Mouse (Mus musculus): ENCODE data around the gene Gatad2b. TPM values are rescaled to one million over a fixed set of nuclear protein-coding genes. Genes with fewer than 3 reads are reported as not detected.
A peak's percentile ranks its signal among the peaks of the same experiment; 100 is the strongest.

The Gatad2b gene
- polyA plus RNA-seq, 1 experiment from 2014 or later: 14.3 TPM

DNA sequence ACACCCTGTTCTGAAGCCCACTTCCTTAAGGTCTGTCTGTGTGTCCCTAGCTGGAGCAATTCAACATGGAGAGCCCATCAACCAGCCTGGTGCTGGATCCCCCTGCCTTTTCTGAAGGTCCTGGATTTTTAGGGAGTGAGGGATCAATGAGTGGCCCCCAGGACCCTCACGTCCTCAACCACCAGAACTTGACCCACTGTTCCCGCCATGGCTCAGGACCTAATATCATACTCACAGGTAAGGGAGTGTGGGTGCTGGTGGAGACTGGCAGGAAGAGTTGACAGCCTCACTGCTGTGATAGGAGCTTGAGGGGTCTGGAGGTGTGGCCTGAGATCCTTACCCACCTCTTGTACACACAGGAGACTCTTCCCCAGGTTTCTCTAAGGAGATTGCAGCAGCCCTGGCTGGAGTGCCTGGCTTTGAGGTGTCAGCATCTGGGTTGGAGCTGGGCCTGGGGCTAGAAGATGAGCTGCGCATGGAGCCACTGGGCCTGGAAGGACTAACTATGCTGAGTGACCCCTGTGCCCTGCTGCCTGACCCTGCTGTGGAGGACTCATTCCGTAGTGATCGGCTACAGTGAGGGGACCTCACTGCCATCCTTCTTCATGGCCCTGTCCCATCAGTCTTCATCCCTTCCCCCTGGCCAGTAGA is 29.7 kb upstream of the Gatad2b start:
- no peak overlapping the region for H3K4me3 ChIP-seq (ENCODE audit: low read depth, low read length)
- peaks cover 34% of the 10 kb centered on the region for H3K36me3 ChIP-seq (ENCODE audit: control insufficient read depth, insufficient read depth, low read length)
- peaks cover 9% of the 10 kb centered on the region; the same call in 1 of the 2 replicates for H3K4me1 ChIP-seq (ENCODE audit: control insufficient read depth, insufficient read depth, low read length)
- no peaks in the 10 kb centered on the region for H3K27me3 ChIP-seq (ENCODE audit: control insufficient read depth, insufficient read depth, low read length)
- H3K9me3 ChIP-seq (replicated peaks; ENCODE audit: control insufficient read depth, low read length): no peaks in the 10 kb centered on the region
- no peak for ATAC-seq (replicated peaks; ENCODE audit: insufficient number of reproducible peaks, low FRiP score, low TSS enrichment)
- no peak overlapping the region for H3K27ac ChIP-seq (ENCODE audit: low read depth, low read length)
- no peak overlapping the region for H3K4me2 ChIP-seq
- 80% methylated on average over 5 of the region's 5 CpGs for WGBS (ENCODE audit: insufficient replicate concordance)
- H3K9ac ChIP-seq (ENCODE audit: low read depth, low read length): no peak overlapping the region

DNA sequence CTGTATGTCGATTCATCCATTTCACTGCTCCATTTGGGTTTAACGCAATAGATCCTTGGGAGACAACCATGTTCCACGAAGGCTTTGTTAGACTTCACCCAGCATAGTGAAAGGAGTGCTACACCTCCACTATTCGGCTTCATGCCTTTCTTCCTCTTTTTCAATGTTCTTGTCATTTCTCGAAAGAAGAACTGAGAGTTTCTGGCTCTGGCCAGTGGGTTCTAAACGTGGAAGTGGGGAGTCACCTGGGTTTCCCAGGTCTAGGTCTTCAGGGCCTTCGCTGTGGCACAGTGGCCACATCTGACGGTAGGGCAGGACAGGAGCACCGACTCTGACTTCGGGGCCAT is 28.3 kb upstream of the Gatad2b start:
- Histone ChIP-seq H3K9me3 (replicated peaks; ENCODE audit: control insufficient read depth, low read length) (no peaks in the 10 kb centered on the region), H3K27me3 (ENCODE audit: control insufficient read depth, insufficient read depth, low read length) (no peaks in the 10 kb centered on the region), H3K4me2 (peak overlapping the region; percentile 80), H3K4me3 (ENCODE audit: low read depth, low read length) (peak overlapping the region; percentile 80), H3K27ac (ENCODE audit: low read depth, low read length) (peak overlapping the region; percentile 98), H3K4me1 (ENCODE audit: control insufficient read depth, insufficient read depth, low read length) (peaks cover 9% of the 10 kb centered on the region; the same call in 1 of the 2 replicates), H3K36me3 (ENCODE audit: control insufficient read depth, insufficient read depth, low read length) (peaks cover 28% of the 10 kb centered on the region), H3K9ac (ENCODE audit: low read depth, low read length) (peak overlapping the region; percentile 92)
- ATAC-seq (replicated peaks; ENCODE audit: insufficient number of reproducible peaks, low FRiP score, low TSS enrichment): no peak
- 32% methylated on average over 10 of the region's 10 CpGs for WGBS (ENCODE audit: insufficient replicate concordance)

DNA sequence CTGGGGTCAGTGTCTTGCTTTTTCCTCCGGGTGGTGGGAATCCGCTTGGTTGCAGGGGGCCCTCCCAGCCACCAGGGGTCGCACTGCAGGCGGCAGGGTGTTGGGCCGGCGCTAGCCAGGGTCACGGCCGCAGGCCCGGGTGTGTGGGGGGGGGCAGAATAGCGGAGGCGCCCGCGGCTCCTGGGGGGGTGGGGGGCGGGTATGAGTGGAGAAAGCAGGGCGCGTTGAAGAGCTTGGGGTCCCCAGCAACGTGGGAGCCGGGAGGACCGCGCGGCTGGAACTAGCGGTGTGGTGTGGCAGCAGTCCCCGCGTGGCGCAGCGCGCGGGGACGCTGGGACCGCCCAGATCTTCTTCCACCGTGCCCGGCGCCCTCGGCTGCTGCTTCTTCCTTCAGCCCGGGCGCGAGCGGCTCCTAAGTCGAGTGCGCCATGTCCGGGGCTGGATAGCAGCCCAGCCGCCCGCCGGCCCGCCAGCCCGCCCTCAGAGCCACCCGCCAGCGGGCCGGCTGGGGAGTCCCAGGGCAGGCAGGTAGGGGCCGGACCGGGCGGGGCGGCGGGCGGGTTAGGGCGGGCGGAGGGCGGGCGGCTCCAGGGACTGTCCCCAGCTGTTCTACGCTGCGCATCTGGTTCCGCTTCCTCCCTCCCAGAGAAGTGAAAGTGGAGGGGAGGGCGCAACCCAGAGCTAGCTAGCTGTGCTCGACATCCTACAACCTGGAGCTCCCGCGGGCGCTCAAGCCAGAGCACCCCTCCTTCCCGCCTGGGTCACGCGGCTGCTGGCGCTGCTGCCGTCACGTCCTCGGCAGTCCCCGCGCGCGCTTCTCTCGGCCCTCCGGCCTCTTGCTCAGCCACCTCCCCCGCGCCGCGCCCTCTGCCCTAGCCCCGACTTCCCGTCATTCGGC is 27.7 kb upstream of the Gatad2b start, which contains the start of gene Dennd4b:
Gene Dennd4b, plus strand, starts transcription at position 152 of the 898 bp plus-strand sequence.
- peak; percentile 88 for ATAC-seq (replicated peaks; ENCODE audit: insufficient number of reproducible peaks, low FRiP score, low TSS enrichment)
- peaks cover 9% of the 10 kb centered on the region; the same call in 1 of the 2 replicates for H3K4me1 ChIP-seq (ENCODE audit: control insufficient read depth, insufficient read depth, low read length)
- no peaks in the 10 kb centered on the region for H3K27me3 ChIP-seq (ENCODE audit: control insufficient read depth, insufficient read depth, low read length)
- under 1% methylated on average over 80 of the region's 87 CpGs for WGBS (ENCODE audit: insufficient replicate concordance)
- peak within 1 kb of the TSS; percentile 80 for H3K4me3 ChIP-seq (ENCODE audit: low read depth, low read length)
- H3K9me3 ChIP-seq (replicated peaks; ENCODE audit: control insufficient read depth, low read length): no peaks in the 10 kb centered on the region
- H3K4me2 ChIP-seq: peak within 1 kb of the TSS; percentile 80
- peaks cover 23% of the 10 kb centered on the region for H3K36me3 ChIP-seq (ENCODE audit: control insufficient read depth, insufficient read depth, low read length)
- H3K27ac ChIP-seq (ENCODE audit: low read depth, low read length): peak within 1 kb of the TSS; percentile 98
- H3K9ac ChIP-seq (ENCODE audit: low read depth, low read length): peak within 1 kb of the TSS; percentile 92

DNA sequence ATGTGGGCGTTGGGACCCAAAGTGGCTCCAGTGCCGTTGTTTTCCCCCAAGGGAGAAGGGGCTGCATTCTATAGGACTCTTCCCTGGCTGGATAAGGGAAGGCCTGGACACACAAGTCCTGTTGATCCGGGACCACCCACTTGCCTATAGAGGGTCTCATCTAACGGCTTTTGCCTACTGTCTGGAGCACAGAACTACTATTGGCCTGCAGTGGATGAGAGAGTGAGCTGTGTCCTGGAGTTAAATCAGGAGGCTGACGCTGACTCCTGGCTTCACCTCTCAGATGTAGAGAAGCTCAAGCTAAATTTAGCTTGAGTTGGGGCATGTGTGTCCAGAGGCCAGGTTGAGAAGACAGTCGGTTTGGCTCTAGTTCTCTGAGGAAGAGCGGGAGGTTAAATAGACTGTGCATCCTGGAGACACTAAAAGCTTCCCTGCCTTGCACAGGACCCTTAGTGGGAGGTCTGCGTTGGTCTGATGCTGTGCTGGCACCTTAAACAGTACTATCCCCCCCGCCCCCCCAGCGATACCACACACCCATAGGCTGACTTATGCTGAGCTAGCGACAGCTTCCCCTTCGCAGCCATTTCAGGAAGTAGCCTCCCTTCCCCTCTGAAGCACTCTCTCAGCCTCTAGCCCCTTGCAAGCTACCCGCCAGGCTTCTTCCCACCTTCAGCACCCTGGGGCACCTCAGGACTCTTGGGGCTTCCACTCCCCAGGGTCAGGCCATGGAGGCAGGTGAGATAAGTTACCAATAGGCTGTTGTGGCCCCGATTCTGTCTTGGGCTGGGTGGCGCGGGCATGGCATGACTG is 26.8 kb upstream of the Gatad2b start:
- Histone ChIP-seq H3K9ac (ENCODE audit: low read depth, low read length) (peak overlapping the region; percentile 92), H3K27ac (ENCODE audit: low read depth, low read length) (peak overlapping the region; percentile 98), H3K4me2 (peak overlapping the region; percentile 80), H3K9me3 (replicated peaks; ENCODE audit: control insufficient read depth, low read length) (no peaks in the 10 kb centered on the region), H3K36me3 (ENCODE audit: control insufficient read depth, insufficient read depth, low read length) (peaks cover 21% of the 10 kb centered on the region), H3K27me3 (ENCODE audit: control insufficient read depth, insufficient read depth, low read length) (no peaks in the 10 kb centered on the region), H3K4me1 (ENCODE audit: control insufficient read depth, insufficient read depth, low read length) (peaks cover 9% of the 10 kb centered on the region; the same call in 1 of the 2 replicates), H3K4me3 (ENCODE audit: low read depth, low read length) (peak overlapping the region; percentile 80)
- peak; percentile 8 for ATAC-seq (replicated peaks; ENCODE audit: insufficient number of reproducible peaks, low FRiP score, low TSS enrichment)
- 16% methylated on average over 16 of the region's 16 CpGs for WGBS (ENCODE audit: insufficient replicate concordance)

DNA sequence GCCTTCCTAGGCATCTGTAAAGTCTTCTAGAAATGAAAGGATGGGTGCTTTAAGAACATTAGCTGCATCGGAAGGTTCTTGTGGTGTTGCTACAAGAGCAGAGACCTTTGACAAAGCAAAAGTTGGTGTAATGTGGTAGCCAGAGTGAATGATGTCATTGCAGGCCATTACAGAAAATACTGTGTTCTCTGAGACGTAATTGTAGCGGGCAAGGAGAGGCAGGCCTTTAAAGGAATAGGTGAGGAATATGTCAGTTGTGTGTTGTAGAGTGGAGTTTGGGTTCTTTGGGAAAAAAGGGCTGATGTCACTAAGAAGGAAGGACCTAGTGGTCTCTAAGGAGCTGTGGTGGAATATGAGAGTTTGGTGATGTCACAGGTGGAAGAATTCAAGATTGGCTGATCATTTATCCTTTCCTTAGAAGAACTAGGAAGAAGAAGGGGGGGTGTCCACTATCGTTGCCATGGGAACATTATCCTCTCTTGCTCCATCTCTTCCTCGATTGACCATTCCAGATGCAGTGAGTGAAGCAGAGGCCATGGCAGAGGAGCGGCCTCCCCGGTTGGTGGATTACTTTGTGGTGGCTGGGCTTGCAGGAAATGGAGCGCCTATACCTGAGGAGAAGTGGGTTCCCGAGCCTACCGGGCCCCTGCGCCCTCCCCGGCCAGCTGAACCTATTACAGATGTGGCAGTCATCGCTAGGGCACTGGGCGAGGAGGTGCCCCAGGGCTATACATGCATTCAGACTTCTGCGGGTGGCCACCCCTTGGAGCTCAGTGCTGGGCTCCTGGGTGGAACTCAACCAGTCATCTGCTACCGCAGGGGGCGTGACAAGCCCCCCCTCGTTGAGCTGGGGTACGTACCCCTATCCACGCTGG is 25.8 kb upstream of the Gatad2b start:
- H3K9ac ChIP-seq (ENCODE audit: low read depth, low read length): peak overlapping the region; percentile 92

DNA sequence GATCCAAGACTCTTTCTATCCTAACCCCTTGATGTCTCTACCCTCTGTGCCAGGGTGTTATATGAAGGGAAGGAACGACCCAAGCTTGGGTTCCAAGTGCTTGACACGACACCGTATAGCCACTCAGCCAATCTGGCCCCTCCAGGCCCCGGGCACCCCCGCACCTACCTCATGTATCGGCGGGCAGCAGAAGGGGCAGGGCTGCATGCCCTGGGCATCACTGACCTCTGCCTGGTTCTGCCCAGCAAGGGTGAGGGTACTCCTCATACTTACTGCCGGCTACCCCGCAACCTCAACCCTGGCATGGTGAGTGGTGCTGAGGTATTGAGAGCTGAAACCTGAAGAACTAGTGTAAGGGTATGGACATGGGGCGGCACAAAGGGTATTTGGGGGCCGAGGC is 24.8 kb upstream of the Gatad2b start:
- H3K4me2 ChIP-seq: no peak overlapping the region
- H3K27me3 ChIP-seq (ENCODE audit: control insufficient read depth, insufficient read depth, low read length): no peaks in the 10 kb centered on the region
- peaks cover 18% of the 10 kb centered on the region for H3K36me3 ChIP-seq (ENCODE audit: control insufficient read depth, insufficient read depth, low read length)
- no peak for ATAC-seq (replicated peaks; ENCODE audit: insufficient number of reproducible peaks, low FRiP score, low TSS enrichment)
- 88% methylated on average over 11 of the region's 11 CpGs for WGBS (ENCODE audit: insufficient replicate concordance)
- H3K4me3 ChIP-seq (ENCODE audit: low read depth, low read length): no peak overlapping the region
- H3K9ac ChIP-seq (ENCODE audit: low read depth, low read length): no peak overlapping the region
- H3K4me1 ChIP-seq (ENCODE audit: control insufficient read depth, insufficient read depth, low read length): peaks cover 9% of the 10 kb centered on the region; the same call in 1 of the 2 replicates
- no peaks in the 10 kb centered on the region for H3K9me3 ChIP-seq (replicated peaks; ENCODE audit: control insufficient read depth, low read length)
- H3K27ac ChIP-seq (ENCODE audit: low read depth, low read length): no peak overlapping the region

More for the DNA sequence above, 25.8 kb upstream of the Gatad2b start:
- Histone ChIP-seq H3K4me3 (ENCODE audit: low read depth, low read length) (no peak overlapping the region), H3K4me2 (peak overlapping the region; percentile 80), H3K36me3 (ENCODE audit: control insufficient read depth, insufficient read depth, low read length) (peaks cover 20% of the 10 kb centered on the region), H3K9me3 (replicated peaks; ENCODE audit: control insufficient read depth, low read length) (no peaks in the 10 kb centered on the region), H3K4me1 (ENCODE audit: control insufficient read depth, insufficient read depth, low read length) (peaks cover 9% of the 10 kb centered on the region; the same call in 1 of the 2 replicates), H3K27ac (ENCODE audit: low read depth, low read length) (no peak overlapping the region), H3K27me3 (ENCODE audit: control insufficient read depth, insufficient read depth, low read length) (no peaks in the 10 kb centered on the region)
- 88% methylated on average over 20 of the region's 20 CpGs for WGBS (ENCODE audit: insufficient replicate concordance)
- no peak for ATAC-seq (replicated peaks; ENCODE audit: insufficient number of reproducible peaks, low FRiP score, low TSS enrichment)

DNA sequence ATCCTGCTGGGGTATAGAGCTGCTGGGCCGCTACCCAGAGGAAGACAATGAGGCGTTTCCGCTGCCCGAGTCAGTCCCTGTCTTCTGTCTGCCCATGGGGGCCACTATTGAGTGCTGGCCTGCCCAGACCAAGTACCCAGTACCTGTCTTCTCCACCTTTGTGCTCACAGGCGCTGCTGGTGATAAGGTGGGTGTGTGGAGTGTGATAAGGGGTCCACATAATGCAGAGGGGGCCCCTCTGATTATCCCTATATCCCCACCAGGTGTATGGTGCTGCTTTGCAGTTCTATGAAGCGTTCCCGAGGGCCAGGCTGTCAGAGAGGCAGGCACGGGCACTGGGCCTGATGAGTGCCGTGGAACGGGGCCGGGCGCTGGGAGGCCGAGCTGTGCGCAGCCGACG is 24.0 kb upstream of the Gatad2b start:
- ATAC-seq (replicated peaks; ENCODE audit: insufficient number of reproducible peaks, low FRiP score, low TSS enrichment): no peak
- Histone ChIP-seq H3K36me3 (ENCODE audit: control insufficient read depth, insufficient read depth, low read length) (peaks cover 17% of the 10 kb centered on the region), H3K27ac (ENCODE audit: low read depth, low read length) (no peak overlapping the region), H3K4me3 (ENCODE audit: low read depth, low read length) (no peak overlapping the region), H3K27me3 (ENCODE audit: control insufficient read depth, insufficient read depth, low read length) (no peaks in the 10 kb centered on the region), H3K9ac (ENCODE audit: low read depth, low read length) (no peak overlapping the region), H3K9me3 (replicated peaks; ENCODE audit: control insufficient read depth, low read length) (no peaks in the 10 kb centered on the region), H3K4me1 (ENCODE audit: control insufficient read depth, insufficient read depth, low read length) (peaks cover 9% of the 10 kb centered on the region; the same call in 1 of the 2 replicates), H3K4me2 (no peak overlapping the region)
- WGBS (ENCODE audit: insufficient replicate concordance): 87% methylated on average over 16 of the region's 16 CpGs
